Mouse (Mus musculus) megakaryocyte-erythroid progenitor cell, adult 5 weeks (primary cell): ENCODE data around the gene Sh3d21. TPM values are rescaled to one million over a fixed set of nuclear protein-coding genes. Genes with fewer than 3 reads are reported as not detected.

ENCODE experiments used
- polyA plus RNA-seq: library from polyadenylated mRNA; stranded (reverse); fragments of >175 nt; gene quantifications from 2 replicates; pipeline ENCODE4 v1.2.3, GENCODE M21; 2012

The Sh3d21 gene
- 0.52 and 0.73 TPM in 2 replicates for polyA plus RNA-seq

DNA sequence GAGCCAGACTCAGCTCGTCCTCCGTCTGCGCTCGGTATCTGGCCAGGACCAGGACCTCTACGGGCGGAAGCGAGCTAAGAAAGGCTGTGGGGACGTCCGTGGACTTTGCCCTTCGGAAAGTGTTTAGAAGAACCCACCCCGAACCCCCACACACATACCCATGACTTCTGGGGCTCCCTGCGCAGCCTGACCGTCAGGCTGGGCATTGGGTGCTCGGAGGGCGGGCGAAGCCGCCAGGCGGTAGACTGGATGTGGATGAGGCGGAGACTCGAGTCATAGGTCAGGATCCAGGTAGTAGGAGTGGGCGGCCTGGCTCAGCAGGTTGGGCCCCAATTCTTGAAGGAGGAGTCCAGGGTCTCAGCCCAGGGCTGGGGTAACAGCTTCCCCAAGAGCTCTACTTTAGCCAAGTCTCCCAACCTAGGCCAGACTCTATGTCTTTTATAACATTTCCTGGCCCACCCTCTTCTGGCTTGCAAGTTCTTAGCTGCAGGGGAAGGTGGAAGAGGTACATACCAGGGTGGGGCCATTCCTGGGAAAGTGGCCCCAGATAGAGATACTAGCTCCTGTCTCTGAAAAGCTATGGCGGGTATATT lies at the start of gene Sh3d21:
Gene Sh3d21, minus strand, starts transcription at position 425 of the 593 bp plus-strand sequence.

DNA sequence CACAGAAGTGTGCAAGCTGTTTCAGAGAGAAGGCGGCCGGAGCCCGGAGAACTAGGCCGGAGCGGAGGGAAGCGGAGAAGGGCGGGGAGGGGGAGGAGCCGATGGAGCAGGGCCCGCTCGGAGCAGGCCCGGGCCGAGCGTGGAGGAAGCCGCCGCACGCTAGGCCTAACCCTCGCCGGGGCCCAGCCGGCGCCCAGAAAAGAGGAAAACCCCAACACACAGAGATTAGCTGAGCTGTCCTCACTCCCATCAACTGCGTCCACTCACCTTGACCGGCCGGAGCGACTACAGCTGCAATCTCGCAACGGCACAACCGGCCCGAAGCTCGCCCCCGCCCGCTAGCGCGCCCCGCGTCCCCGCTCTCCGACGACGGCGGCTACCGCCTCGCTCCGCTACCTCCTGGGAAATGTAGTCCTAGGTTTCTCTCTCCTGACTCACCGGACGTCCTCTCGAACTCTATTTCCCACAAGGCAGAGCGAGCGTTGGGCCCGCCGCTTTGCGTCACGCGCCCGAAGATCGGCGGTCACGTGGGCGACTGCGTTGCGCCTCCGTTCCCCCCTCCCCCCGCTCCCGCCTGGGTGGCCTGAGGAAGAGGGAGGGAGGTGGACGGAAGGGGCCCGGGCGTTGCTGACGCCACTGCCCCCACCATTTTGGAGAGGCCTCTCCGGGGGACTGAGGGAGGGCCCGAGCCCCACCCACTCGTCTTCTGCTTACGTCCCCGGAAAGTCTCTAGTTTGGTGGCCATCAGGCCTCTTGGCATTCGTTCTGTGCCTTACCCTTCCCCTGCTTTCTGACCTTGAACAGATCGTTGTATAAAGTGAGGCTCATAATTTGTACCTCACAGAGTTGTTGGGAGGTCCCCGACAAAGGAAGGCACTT lies 39.3 kb upstream of the Sh3d21 start, which contains the start of gene Thrap3:
Gene Thrap3, minus strand, starts transcription at position 458 of the 879 bp plus-strand sequence.

DNA sequence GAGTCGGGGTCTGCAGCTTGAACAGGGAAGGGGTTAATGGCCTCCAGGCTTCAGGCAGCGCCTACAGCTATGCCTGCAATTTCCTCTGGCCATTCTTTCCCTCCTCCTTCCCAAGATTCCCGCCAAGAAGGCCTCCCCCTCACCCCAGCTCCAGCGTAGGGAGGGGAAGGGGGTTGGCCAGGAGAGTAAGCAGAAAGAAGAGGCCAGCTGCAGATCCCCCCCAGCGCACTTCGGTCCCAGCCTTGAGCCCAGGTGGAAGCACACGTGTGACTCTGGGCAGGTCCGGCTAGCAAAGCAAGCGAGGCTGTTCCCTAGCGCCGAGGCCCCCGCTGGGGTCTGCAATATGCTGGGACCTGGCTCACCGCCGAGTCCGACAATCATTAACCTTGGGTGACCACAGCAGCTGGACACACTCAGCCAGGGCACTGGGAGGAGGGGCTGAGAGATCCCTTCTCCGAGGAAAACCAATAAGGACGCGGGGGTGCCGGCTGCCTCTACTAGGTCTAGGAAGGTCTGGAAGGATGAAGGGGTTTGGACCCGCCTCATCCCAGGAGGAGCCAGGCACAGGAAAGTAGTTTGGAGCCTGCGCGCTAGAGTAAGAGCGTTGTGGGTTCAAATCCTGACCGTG lies 15.6 kb downstream of the Sh3d21 start, which contains the start of gene Eva1b:
Gene Eva1b, plus strand, starts transcription at position 212 of the 628 bp plus-strand sequence.

DNA sequence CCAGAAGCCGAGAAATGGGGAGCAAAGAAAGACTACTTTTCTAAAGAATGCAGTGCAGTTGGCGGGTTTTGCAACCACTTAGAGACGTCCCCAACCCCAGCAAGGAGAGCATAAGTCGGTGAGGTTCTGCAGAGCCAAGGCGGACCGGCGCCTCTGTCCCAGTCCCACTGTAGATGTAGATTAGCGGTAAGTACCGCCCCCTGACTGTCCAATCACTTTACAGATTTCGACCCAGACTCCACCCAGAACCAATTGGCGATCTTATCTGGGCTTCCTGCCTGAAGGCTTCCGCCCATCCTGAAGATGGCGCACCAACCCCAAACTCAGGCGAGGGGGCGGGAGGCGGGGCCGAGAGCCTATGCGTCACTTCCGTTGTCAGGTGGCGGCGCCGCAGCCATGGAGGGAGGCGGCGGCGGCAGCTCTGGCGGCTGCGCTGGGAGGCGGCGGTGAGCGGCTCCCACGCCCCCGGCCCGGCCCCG lies 59.7 kb downstream of the Sh3d21 start, which contains the start of gene Stk40:
Gene Stk40, plus strand, starts transcription at position 368 of the 479 bp plus-strand sequence.

Other genes with a start within 250 kb of the Sh3d21 start
- 124 and 152 TPM in 2 replicates for gene Csf3r, start 138.9 kb downstream of the Sh3d21 start, polyA plus RNA-seq
- 215 and 226 TPM in 2 replicates for gene Mrps15, start 116.6 kb downstream of the Sh3d21 start, polyA plus RNA-seq
- 2.0 and 2.2 TPM in 2 replicates for gene Oscp1, start 104.9 kb downstream of the Sh3d21 start, polyA plus RNA-seq
- gene Lsm10, start 66.9 kb downstream of the Sh3d21 start, polyA plus RNA-seq: 9.4 and 12.7 TPM in 2 replicates
- gene Stk40, start 59.5 kb downstream of the Sh3d21 start, polyA plus RNA-seq: 43.4 and 46.0 TPM in 2 replicates
- gene Eva1b, start 15.7 kb downstream of the Sh3d21 start, polyA plus RNA-seq: 13.7 and 19.3 TPM in 2 replicates
- 156 and 255 TPM in 2 replicates for gene Thrap3, start 39.3 kb upstream of the Sh3d21 start, polyA plus RNA-seq
- 279 and 331 TPM in 2 replicates for gene Map7d1, start 92.9 kb upstream of the Sh3d21 start, polyA plus RNA-seq
- 28.4 and 37.2 TPM in 2 replicates for gene Trappc3, start 98.8 kb upstream of the Sh3d21 start, polyA plus RNA-seq
- 0.03 TPM in 1 of 2 replicates, not detected in the other for gene Col8a2, start 123.3 kb upstream of the Sh3d21 start, polyA plus RNA-seq
- 61.8 and 65.3 TPM in 2 replicates for gene Adprhl2, start 158.2 kb upstream of the Sh3d21 start, polyA plus RNA-seq
- 0.48 TPM in 1 of 2 replicates, not detected in the other for gene Tekt2, start 162.2 kb upstream of the Sh3d21 start, polyA plus RNA-seq